Mouse (Mus musculus): ENCODE results near the gene Helz.

- TF ChIP-seq CTCF (IDR thresholded peaks at IDR 0.05; ENCODE audit: borderline replicate concordance, extremely low read depth, insufficient read depth, insufficient read length) (no peak), POLR2A (IDR thresholded peaks at IDR 0.05; ENCODE audit: borderline replicate concordance, extremely low read depth, insufficient read depth, insufficient read length, poor library complexity, severe bottlenecking) (no peak)
Measured at GRCm38 (mm10) chr11:107639657-107640056, 91.9 kb downstream of the Helz start.

All from brain, embryonic 14.5 days (tissue).